Mouse (Mus musculus): ENCODE measurements around the gene Wdr63.
A peak's percentile ranks its signal among the peaks of the same experiment; 100 is the strongest.

Wdr63 gene

DNA sequence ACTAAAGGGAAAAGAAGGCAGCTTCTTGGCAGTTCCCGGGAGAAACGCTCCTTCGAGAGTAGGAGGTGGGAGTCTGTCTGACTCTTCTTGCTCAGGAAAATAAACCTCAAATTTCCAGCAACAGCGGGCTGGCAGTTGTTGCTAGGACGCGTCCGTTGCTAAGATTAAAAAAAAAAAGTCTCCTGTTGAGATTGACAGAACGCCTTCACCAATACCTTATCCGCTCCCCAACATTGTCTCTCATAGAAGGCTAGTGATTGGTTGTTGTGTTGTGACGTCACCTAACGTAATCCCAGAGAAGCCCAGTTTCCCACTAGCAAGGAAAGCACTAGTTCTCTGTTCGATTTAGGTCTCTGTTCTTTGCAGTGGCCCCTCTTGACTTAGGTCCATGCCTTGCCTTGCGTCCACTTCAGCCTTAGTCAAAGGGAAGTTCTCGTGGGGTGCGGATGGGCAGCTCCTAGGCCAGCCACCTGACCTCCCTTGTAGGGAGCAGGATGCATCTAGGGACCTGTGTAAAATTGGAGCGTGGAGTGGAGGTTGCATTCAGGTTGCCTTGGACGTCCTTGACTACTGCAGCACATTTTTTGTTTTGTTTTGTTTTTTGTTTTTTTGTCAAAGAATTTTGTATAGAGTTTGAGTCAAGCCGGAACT lies at the start of gene Wdr63:
Wdr63 (minus strand) TSS at position 210 of the 651 bp plus-strand sequence.
- peak; percentile 51 for DNase-seq (ENCODE audit: low read depth)

DNA sequence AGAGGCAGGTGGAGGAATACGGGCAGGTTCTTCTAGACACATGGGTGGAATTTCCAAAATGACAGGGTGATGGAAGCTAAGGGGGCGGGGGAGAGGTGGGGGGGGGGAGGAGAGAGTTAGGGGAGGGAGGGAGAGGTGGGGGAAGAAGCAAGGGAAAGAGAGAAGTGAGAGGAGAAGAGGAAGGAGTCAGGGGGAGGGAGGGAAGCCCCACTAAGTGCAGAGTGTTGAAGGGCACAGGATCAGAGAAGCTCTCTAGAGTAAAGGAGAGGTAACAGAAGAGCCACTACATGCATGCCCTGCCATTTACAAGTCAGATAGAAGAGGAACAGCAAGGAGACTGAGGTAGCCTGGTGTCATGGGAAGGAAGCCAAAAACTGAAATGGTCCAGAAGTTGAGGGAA lies 48.9 kb upstream of the Wdr63 start:
- DNase-seq (ENCODE audit: low read depth): no peak

DNA sequence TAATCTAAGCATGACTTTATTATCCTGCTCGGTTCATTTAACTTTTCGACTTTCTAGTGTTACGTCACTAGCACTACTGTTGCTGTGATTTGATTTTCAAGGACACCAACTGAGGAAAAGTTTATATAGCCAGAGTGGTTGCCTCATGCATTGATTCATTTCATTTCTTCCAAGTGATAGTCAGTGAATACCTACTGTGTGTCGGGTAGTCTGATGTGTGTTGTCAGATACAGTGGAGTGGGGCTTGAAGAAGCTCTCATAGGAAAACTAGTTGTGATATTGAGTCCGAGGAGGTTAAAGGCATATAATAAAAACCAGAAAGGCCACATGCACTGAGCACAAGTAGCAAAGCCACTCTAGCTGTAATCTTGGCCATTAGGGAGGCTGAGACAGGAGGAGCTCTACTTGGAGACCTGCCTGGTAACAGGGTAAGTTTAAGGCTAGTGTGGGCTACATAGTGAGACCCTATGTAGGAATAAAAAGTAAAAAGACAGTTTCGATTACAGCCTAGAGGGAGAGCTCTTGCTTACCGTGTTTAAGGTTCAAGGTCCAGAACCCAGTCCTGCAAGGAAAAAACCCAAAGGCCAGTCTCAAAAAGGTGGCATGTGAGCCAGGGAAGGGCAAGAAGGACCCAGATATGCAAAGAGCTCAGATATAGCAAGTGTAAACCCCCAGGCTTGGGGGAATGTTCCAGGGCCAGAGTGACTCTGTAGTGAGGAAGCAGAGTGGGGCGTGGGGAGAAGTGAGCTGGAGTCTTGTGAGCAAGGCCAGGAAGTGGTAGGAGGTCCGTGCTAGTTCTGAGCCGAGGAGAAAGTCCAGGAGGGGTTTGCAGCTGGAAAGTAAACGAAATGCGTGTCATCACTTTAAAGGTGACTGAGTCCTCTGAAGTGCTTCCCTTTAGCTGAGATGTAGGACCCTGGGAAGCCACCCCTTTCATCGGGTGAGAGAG lies 48.0 kb upstream of the Wdr63 start:
- DNase-seq (ENCODE audit: low read depth): no peak

DNA sequence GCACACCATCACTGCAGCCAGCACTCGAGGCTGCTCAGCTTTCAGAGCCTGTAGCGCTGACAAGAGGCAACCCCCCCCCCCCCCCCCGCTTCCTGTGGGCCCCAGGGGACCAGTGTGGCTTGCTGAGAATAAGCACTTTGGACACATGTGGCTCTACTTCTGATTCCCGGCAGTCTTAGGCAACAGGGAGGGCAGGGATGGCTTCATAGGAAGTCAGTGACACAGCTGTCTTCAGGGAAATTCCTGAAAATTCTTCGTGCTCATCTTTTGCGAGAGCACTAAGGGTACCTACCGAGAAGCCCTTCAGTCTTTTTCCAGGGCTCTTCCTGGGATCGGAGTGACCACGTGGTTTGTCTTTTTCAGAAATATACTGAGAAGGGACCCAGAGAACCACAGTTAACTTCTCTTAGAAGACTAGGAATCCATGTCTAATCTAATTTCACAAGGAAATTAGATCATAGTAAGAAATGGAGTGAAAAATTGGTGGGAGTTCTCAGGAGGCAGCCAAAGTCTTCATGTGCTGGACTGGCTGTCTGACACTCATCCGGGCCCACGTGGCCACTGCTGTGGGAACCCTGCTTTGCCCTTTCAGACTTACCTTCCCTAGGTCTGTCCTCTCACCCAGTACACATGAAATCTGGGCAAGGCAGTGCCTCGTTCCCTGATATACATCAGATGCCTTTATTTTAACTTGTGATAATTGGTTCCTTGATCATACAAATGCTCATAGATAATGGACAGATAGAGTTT lies 46.1 kb upstream of the Wdr63 start:
- no peak for DNase-seq (ENCODE audit: low read depth)

DNA sequence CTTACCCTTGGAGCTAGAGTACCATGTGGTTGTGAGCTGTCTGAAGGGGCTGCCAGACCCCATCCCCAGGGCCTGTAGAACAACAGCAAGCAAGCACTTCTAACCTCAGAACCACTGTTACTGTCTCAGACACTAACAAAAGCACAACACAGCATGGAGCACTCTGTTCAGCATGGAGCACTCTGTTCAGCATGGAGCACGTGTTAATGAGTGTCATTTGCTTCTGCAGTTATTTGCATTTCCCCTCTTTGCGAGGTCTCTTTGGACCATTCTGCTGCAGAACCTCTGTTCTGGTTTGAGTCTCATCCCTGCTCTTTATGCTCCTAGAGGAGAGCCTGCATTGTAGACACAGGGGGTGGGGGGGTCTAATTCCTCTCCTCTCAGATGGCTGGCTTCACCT lies 45.0 kb upstream of the Wdr63 start:
- no peak for DNase-seq (ENCODE audit: low read depth)

DNA sequence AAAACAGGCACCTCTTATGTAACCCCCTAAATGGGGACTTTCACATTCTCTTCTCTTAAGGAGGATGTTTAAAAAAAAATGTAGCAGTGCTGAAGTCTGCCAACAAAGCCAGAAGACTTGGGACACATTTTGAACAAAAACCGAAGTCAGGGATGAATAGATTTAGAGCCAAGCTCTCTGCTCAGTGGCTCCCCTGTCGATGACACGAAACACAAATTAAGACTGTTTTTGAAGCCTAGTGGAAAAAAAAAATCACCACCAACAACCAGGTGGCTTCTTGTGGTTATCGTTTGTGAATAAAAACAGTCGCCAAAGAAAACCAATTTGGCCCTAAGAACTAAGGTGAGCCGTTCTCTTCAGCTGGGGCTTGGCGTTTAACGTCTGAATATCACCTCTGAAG lies 44.4 kb upstream of the Wdr63 start:
- DNase-seq (ENCODE audit: low read depth): no peak

DNA sequence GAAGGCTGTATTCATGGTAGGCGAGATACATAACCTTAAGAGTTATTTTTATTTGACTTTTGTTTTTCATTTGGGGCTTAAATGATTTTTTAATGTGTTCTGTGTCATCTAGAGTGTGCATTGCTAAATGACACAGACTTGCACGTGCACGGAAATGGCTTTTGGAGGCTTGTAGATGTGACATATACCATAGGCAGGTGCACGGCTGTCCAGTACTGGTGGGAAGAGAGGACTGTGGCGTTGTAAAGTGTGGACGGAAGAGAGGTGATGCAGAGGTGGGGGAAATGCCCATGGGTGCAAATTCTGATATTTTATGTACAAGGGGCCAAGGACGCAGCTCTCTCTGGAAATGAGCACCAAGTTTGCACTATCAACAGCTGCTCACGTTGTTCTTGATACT lies 43.8 kb upstream of the Wdr63 start:
- DNase-seq (ENCODE audit: low read depth): no peak

DNA sequence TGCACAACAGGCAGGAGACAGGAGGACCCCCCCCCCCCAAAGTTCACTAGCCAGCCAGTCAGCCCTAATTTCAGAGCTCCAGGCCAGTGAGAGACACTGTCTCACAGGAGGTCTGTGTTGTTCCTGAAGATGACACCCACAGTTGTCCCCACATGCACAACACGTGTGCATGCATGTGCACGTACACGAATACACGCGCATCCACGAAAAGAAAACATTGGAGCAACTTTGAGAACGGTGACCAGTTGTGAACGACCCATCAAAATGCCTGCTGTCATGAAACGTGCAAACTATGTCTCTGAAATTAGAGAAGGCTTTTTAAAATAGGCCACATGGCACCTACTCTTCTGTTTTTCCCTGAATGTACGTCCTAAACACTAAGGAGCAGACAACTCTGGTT lies 43.4 kb upstream of the Wdr63 start:
- DNase-seq (ENCODE audit: low read depth): no peak

DNA sequence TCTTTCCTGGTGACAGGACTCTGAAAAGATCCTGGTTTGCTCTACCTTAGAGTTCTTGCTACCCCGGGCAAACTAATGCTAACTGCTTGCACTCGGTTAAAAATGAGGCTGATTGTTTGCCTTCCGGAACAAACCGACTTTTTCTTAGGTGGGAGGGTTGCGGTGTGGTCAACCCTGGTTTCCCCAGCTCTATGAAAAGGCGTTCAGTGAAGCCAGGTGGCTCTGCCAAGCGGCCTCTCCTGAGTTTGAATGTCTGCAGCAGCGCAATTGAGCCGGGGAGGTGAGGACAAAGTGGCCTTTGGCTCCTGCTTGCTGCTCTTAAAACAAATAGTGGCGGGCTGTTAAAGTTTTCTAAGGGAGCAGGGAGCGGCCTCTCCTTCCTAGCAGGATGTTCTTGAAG lies 42.6 kb upstream of the Wdr63 start:
- DNase-seq (ENCODE audit: low read depth): no peak

DNA sequence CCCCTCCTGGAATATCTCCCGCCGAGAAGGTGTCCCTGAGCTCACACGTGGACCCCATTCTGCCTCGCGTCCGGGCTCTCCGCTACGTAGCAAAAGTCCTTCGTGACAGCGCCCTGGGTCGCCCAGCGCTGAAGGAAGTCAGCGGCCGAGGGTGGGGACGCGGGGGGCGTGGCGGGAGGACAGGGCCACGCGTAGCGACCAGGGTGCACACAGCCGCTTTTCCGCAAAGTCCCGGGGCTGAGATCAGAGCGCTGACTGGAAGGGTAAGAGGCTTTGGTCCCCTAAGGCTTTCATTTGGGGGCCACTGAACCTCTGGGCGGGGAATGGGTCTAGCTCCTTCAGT lies 42.1 kb upstream of the Wdr63 start:
- no peak for DNase-seq (ENCODE audit: low read depth)

DNA sequence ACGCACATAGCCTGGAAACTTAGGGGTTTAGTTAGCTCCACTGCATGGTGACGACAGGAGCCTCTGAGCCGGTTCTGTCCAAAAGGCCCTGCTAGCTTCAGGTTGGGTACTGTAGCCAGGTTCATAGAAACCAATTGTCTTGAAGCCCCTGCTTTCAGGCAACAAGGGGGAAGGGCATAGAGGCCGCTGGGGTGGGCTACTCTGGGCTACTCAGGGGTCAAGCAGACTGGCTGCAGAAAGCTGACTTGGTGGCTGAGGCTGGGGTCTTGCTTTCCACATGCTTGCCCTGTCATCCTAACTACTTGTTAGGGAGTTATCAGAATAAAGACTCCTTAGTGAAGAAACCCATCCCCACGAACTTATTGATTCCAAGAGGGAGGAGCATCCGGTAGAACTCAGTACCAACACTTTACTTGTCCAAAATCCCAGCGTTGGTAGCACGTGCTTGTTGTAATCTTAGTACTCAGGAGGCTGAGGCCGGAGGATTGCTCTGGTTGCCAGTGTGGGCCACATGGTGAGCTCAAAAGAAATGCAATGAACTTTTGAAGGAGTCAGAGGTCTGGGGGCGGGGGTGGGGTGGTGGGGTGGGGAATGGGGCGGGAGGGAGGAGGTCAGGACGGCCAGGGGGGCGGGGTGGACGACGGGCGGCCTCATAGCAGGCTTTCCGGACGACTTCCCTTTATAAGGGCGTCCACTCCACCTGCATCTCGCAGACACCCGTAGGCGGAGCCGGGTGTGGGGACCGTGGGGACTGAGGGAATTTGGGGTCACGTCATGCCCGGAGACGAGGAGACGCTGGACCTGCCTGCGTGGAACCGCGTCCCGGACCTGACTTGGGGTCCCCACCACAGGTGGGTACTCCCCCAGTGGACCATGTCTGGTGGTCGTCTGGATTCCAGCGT lies 41.5 kb upstream of the Wdr63 start, which contains the start of gene Mcoln2:
Mcoln2 (plus strand) TSS at position 678 of the 902 bp plus-strand sequence.
- DNase-seq (ENCODE audit: low read depth): no peak

DNA sequence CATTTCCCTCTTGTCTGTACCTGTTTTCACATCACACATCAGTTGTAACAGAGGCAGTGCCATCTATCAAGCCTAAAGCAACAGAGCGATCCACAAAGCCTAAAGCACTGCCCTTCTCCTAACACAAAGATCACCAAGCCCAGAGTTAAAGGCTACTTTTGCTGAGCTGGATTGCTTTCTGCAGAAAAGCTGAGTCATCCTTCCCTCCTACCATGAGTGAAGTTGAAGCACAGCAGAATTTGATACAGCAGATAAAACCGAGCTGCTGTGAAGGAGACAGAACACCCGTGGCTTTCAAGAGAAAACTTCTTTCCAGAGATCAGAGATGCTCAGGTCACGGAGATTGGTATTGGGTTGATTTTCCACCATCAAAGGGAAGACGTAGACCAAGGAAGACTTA lies 38.2 kb upstream of the Wdr63 start:
- DNase-seq (ENCODE audit: low read depth): peak; percentile 20

DNA sequence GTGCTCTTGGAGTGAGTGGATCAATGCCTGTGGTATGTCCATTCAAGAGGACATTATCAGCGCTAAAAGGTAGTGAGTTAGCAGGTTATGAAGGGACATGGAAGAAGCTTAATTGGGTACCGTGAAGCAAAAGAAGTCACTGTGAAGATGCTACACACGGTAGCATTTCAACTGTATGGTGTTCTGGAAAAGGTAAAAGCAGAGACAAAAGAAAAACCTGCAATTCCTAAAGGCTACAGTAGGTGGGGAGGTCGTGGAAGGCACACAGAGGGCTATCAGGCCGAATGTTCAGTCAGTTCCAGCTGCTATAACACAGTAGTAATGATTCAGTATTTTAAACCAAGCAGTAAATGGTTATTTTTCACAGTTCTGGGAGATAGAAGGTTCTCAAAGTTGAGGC lies 37.6 kb upstream of the Wdr63 start:
- DNase-seq (ENCODE audit: low read depth): no peak

DNA sequence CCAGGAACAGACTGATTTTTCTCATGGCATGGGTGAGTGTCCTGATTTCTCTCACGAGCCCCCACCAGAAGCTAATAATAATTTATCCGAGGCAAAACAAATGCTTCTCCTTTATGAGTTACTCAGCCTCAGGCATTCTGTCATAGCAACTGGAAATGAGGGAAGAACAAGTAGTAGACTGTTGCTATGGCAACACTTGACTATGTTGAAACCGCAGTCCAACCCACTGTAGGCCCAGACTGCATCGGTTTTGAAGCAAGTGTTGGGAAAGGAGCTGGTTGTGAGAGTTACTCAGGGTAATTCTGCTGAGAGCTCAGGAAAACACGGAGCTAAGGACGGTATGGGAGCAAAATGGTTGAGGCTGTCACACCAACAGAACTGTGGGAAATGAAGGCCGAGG lies 34.6 kb upstream of the Wdr63 start:
- no peak for DNase-seq (ENCODE audit: low read depth)

DNA sequence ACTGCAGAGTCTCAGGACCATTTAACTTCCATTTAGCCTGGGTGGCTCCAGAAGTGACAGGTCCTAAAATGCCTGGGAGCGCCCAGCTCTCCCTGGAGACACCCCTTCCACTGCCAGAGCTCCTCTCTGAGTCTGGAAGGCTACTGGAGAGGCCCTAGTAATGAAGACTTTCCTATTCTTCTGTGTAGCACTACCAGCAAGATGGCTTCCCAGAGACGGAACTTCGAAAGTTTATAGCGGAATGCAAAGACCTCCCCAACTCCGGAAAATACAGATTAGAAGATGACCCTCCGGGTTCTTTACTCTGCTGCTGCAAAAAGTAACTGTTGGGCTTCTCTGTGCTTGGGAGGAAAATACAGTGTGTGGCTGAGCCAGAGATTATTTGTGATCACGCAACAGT lies 32.3 kb upstream of the Wdr63 start:
- no peak for DNase-seq (ENCODE audit: low read depth)

DNA sequence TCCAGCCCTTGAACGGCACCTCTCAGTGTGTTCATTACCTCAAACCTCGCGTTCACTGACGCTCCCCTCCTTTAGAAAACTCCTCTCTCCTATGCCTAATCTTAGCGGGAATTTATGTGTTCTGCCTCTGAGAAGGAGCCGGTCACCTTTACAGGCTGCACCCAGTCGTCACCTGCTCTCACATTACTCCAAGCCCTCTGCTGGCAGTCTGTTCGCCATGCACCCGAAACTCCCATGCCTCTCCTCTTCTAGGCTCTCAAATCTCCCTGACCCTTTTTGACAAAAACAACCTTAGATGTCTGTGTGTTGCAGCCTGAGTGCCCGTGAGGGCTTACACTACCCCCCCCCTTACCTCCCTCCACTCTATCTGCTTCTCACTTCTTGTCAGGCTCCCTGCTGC lies 28.5 kb upstream of the Wdr63 start:
- DNase-seq (ENCODE audit: low read depth): no peak

DNA sequence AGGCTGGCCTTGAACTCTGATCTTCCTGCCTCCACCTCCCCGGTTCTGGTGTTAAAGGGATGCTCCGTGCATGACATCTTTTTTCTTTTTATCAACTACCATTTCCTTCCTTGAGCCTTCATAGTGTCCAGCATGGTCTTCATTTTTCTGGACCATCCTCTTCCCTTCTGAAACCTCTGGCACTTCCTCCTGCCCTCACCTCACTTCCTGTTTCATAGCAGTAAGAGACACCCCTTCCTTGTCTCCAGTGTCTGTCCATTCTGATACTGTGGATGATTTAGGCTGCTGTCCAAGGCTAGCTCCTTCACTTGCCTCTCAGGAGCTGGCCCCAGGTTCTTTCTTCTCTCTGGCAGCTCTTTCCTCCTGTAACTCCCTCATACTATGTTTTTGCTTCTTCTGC lies 27.5 kb upstream of the Wdr63 start:
- no peak for DNase-seq (ENCODE audit: low read depth)

DNA sequence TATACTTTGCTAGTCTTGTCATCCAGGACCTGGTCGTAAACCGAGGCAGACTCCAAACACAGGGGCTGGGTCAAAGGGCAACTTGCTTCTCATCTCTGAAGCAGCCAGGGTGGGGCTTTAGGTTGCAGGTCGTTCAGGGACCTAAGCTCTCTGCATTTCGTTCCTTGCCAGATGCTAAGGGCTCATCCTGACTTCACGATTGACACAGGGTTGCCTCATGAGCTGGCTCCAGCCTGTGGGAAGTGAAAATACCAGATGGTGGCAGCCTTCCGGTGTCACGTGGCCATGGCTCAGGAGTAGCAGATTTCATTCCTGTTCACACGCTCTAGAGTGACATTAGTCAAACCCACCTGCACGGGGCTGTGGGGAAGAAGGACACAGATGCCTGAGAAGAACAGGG lies 26.9 kb upstream of the Wdr63 start:
- DNase-seq (ENCODE audit: low read depth): no peak

DNA sequence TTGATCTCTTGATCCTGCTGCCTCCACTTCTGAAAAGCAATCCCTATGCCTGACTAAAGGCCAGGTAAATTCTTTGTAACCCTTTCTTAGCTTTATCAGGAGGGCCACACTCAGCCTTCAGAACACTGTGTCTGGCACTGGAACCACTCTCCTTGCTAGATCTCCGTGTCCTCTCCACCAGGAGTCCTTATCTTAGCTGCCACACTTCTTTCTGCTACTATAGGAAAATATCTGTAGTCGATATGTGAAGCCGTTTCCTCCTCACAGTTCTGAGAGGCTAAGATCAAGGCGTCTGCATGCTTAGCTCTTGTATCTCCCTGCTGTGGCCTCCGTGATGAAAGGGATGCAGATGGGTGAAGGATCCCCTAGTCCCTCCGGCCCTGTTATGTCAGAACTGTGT lies 19.3 kb upstream of the Wdr63 start:
- no peak for DNase-seq (ENCODE audit: low read depth)

DNA sequence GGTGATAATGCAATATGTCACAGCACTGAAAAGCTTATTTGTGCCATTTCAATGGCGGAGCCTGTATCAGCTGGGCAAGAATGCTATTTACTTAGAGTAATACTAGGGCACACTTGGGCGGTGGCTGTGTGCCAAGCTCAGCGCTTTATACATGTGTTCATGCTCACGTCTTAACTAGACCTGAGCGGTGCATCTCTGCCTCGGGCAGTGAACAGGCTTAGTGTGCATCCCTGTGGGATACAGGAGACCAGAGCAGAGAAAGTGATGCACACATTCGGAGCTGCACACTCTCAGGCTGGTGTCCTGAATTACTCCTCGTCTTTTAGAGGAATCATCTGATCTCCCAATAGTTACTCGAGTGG lies 15.5 kb upstream of the Wdr63 start:
- DNase-seq (ENCODE audit: low read depth): no peak

DNA sequence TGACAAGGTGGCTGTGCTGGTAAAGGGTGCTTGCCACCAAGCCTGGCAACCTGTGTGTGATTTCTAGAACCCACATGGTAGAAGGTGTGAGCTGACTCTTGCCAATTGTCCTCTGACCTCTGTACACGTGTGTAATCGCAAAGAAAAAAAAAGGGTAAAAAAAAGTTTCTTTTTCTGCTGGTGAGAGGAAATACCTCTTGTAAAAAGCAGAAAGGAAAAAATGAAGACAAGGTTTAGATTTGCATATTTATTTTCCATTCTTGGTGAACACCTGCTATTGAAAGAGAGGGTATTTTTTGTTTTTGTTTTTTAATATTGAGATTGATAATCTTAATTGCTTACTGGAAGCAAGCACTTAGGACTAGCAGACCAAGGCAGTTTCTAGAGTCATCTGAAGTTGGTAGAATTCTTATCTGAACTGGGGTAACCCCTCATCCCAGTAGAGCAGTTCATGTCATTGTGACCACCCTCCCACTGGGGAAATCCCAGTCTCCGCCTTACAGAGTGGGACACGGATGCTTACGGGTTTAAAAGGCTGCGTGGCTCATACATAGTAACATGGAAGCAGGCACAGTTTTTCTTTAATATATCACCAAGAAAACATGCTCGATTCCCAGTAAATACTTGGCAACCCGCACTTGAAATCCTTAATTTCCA lies 15.0 kb upstream of the Wdr63 start:
- DNase-seq (ENCODE audit: low read depth): no peak

DNA sequence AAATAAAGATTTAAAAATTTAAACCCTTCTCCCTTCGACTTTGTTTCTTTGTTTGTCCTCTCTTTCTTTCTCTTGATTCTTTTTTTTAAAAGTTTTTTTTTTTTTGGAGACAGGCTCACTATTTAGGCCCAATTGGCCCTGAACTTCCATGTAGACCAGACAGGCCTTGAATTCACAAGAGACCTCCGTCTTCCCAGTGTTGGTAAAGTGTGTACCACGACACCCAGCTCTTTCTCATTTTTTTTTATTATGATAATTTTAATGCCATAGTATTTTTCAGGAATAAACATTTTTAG lies 14.1 kb upstream of the Wdr63 start:
- DNase-seq (ENCODE audit: low read depth): no peak
